ENCODE assay signal across 9 mouse cellular contexts in genomic region chr7:35233861-35234260, GRCm38 (mm10). TPM values are rescaled to one million over a fixed set of nuclear protein-coding genes. Genes with fewer than 3 reads are reported as not detected.
A peak's percentile ranks its signal among the peaks of the same experiment; 100 is the strongest.
DNase-seq lines count a peak whose midpoint lies in the region; ATAC-seq and TF ChIP-seq lines count a peak whose summit lies in the region.
"Had no signal": no experiment of that assay in that cellular context is flagged by ENCODE, and none has a peak within 500 bp of the region (broad histone marks: within the 10 kb centered on the region; RNA-seq: fewer than 3 reads in every experiment).

No protein-coding gene starts in this region.

- no peaks in the 10 kb centered on the region for H3K27me3 ChIP-seq in cerebellum, adult 2 months (ENCODE audit: control insufficient read depth, insufficient read depth, low read length)
- no peaks in the 10 kb centered on the region for H3K27me3 ChIP-seq in spleen, adult 2 months (ENCODE audit: control insufficient read depth, insufficient read depth, low read length)
- no peaks in the 10 kb centered on the region for H3K27me3 ChIP-seq in intestine, postnatal 0 days (replicated peaks; ENCODE audit: control insufficient read depth, insufficient read depth, low read length)

- peak overlapping the region; percentile 90 for H3K4me3 ChIP-seq in cerebellum, adult 2 months (replicated peaks; ENCODE audit: insufficient read depth, low read depth, low read length)
- H3K4me3 ChIP-seq in spleen, adult 2 months (ENCODE audit: extremely low read depth, insufficient read depth, insufficient read length): peak overlapping the region; percentile 74; the same call in 1 of the 2 replicates
- H3K4me3 ChIP-seq in intestine, postnatal 0 days (ENCODE audit: low read depth, low read length): peak overlapping the region; percentile 43

- no peaks in the 10 kb centered on the region for H3K36me3 ChIP-seq in spleen, adult 2 months (ENCODE audit: control insufficient read depth, insufficient read depth, low read length)
- no peaks in the 10 kb centered on the region for H3K36me3 ChIP-seq in intestine, postnatal 0 days (ENCODE audit: control insufficient read depth, insufficient read depth)

- no peak overlapping the region; the same call in 1 of the 2 replicates for H3K9ac ChIP-seq in intestine, postnatal 0 days (ENCODE audit: low read depth, low read length)

- no peak for TF ChIP-seq POLR2A in cerebellum, adult 2 months (IDR thresholded peaks at IDR 0.05; ENCODE audit: borderline replicate concordance, insufficient read depth, low read length)
- TF ChIP-seq POLR2A in spleen, adult 2 months (IDR thresholded peaks at IDR 0.05; ENCODE audit: low read depth, low read length): no peak

- H3K9me3 ChIP-seq in intestine, postnatal 0 days (ENCODE audit: control insufficient read depth): no peaks in the 10 kb centered on the region

- H3K27ac ChIP-seq in cerebellum, adult 2 months (ENCODE audit: insufficient read depth, low read length): peak overlapping the region; percentile 58; the same call in 1 of the 2 replicates
- H3K27ac ChIP-seq in spleen, adult 2 months (ENCODE audit: insufficient read depth, low read length): no peak overlapping the region
- no peak overlapping the region for H3K27ac ChIP-seq in intestine, postnatal 0 days (ENCODE audit: low read depth, low read length)

- TF ChIP-seq CTCF in cerebellum, adult 2 months (IDR thresholded peaks at IDR 0.05; ENCODE audit: borderline replicate concordance, insufficient read depth, low read depth, low read length): no peak
- no peak for TF ChIP-seq CTCF in spleen, adult 2 months (IDR thresholded peaks at IDR 0.05; ENCODE audit: extremely low read depth, insufficient read depth, insufficient read length, insufficient replicate concordance)
- no peak for TF ChIP-seq CTCF in intestine, postnatal 0 days (IDR thresholded peaks at IDR 0.05; ENCODE audit: low read depth)

- H3K4me2 ChIP-seq in intestine, postnatal 0 days (replicated peaks; ENCODE audit: low read depth): peak overlapping the region; percentile 76

- ATAC-seq in cerebellum, adult (ENCODE audit: insufficient number of reproducible peaks, low FRiP score, low TSS enrichment): no peak
- no peak for ATAC-seq in intestine, postnatal 0 days

- no peaks in the 10 kb centered on the region; the same call in 1 of the 2 replicates for H3K4me1 ChIP-seq in cerebellum, adult 2 months (ENCODE audit: control insufficient read depth, insufficient read depth, low read length)
- H3K4me1 ChIP-seq in spleen, adult 2 months (ENCODE audit: control insufficient read depth, insufficient read depth, insufficient read length): no peaks in the 10 kb centered on the region
- H3K4me1 ChIP-seq in intestine, postnatal 0 days (replicated peaks; ENCODE audit: control insufficient read depth, insufficient read depth, low read length): 0 out of 2 replicates have a peak, but pooled peaks cover 2% of the 10 kb centered on the region

- WGBS in cerebellum, adult 2 months: 60% methylated on average over 12 of the region's 12 CpGs
- WGBS in spleen, adult 2 months: 87% methylated on average over 12 of the region's 12 CpGs
- 54% methylated on average over 12 of the region's 12 CpGs for WGBS in intestine, postnatal 0 days

- DNase-seq in cerebellum, adult 2 months: peak in 1 of 2 experiments; percentile 20
- DNase-seq in spleen, adult 2 months (ENCODE audit: low read depth in 1 of 2, low spot score in 2 of 2): no peak
- DNase-seq in spleen, adult 12 weeks (ENCODE audit: low spot score): no peak
- peak; percentile 42 for DNase-seq in retina, postnatal 1 day
- no peak for DNase-seq in adrenal gland, postnatal 25 days
- DNase-seq in urinary bladder, postnatal 36 days (ENCODE audit: low spot score in 2 of 2): no peak

RNA-seq across cellular contexts. Expression of gene Lrp3, which starts 18.6 kb away (rescaled TPM):
- 62.9 and 64.7 TPM in 2 replicates for polyA plus RNA-seq in cerebellum, adult 2 months (2012; rRNA removed)
- 3.1 and 3.6 TPM in 2 replicates for polyA plus RNA-seq in spleen, adult 2 months (2012; rRNA removed)
- 1.6 and 2.1 TPM in 2 replicates for polyA plus RNA-seq in intestine, postnatal 0 days (2015; fragmentation: Nextera tagmentation; extraction: Ambion mirVana)
- total RNA-seq in adrenal gland, postnatal 25 days (2021): 15.7 and 20.2 TPM in 2 replicates

RNA-seq across cellular contexts. Expression of gene Slc7a10, which starts 47.7 kb away (rescaled TPM):
- 91.3 and 100 TPM in 2 replicates for polyA plus RNA-seq in cerebellum, adult 2 months (2012; rRNA removed)
- 1.3 and 1.5 TPM in 2 replicates for polyA plus RNA-seq in spleen, adult 2 months (2012; rRNA removed)
- polyA plus RNA-seq in intestine, postnatal 0 days (2015; fragmentation: Nextera tagmentation; extraction: Ambion mirVana): 0.34 and 0.42 TPM in 2 replicates
- total RNA-seq in adrenal gland, postnatal 25 days (2021): 2.8 and 3.0 TPM in 2 replicates
- polyA plus RNA-seq: C2C12 had no signal

Comparison
In these comparisons a context has a peak if more than half of its experiments do, and no peak if none do; other contexts are left out.
1. RNA of gene Lrp3, which starts 18.6 kb away (polyA plus RNA-seq): 62.9 to 64.7 TPM in cerebellum, adult 2 months; 3.1 to 3.6 TPM in spleen, adult 2 months and 1.6 to 2.1 TPM in intestine, postnatal 0 days; every median in the first group is over 10 times any median in the second.
2. RNA of gene Slc7a10, which starts 47.7 kb away (polyA plus RNA-seq): 91.3 to 100 TPM in cerebellum, adult 2 months; 1.3 to 1.5 TPM in spleen, adult 2 months and 0.34 to 0.42 TPM in intestine, postnatal 0 days; every median in the first group is over 10 times any median in the second.
3. Peak in every context shown above with its lines, with median percentiles within 50 percentile points of each other: H3K4me3 ChIP-seq.